Mouse (Mus musculus): ENCODE results near the gene Pink1.

- no peak for TF ChIP-seq CTCF (IDR thresholded peaks at IDR 0.05; ENCODE audit: extremely low read depth, insufficient read depth, insufficient read length, insufficient replicate concordance)
- TF ChIP-seq POLR2A (IDR thresholded peaks at IDR 0.05; ENCODE audit: low read depth, low read length), result no peak
Measured at GRCm38 (mm10) chr4:138347280-138347679, 21.2 kb upstream of the Pink1 start.
